Mouse (Mus musculus) hindbrain, postnatal 0 days (tissue): ENCODE results near the gene Hells. TPM values are rescaled to one million over a fixed set of nuclear protein-coding genes. Genes with fewer than 3 reads are reported as not detected.

ENCODE experiments used
- ATAC-seq: fragments of 200-750 bp; cut with Nextera tagmentation; 2 replicates; pipeline ENCODE4 v1.8.0; 2017; ENCODE audit warnings: mild to moderate bottlenecking, moderate TSS enrichment, moderate library complexity
- DNase-seq: peaks from one replicate; pipeline ENCODE4 v3.0.0-alpha.2; 2015; ENCODE audit warnings: low spot score
- H3K27ac ChIP-seq: fragments of 300-500 bp; sonication (generic); 2 replicates; pipeline ENCODE4 v1.5.1; 2014; ENCODE audit warnings: mild to moderate bottlenecking
- H3K27me3 ChIP-seq: fragments of 300-500 bp; sonication (generic); 2 replicates; pipeline ENCODE4 v1.6.1; 2014; ENCODE audit warnings: low read length, mixed read lengths; ENCODE audit not compliant: insufficient read depth
- H3K36me3 ChIP-seq: fragments of 300-500 bp; sonication (generic); 2 replicates; pipeline ENCODE4 v1.6.1; 2014; ENCODE audit warnings: low read length, mixed read lengths; ENCODE audit not compliant: insufficient read depth
- H3K4me1 ChIP-seq: fragments of 300-500 bp; sonication (generic); 2 replicates; pipeline ENCODE4 v1.6.1; 2014; ENCODE audit warnings: antibody characterized with exemption, low read length, mixed read lengths; ENCODE audit not compliant: insufficient read depth
- H3K4me2 ChIP-seq: fragments of 300-500 bp; sonication (generic); 2 replicates; pipeline ENCODE4 v1.6.1; 2014; ENCODE audit warnings: low read depth, mild to moderate bottlenecking, low read length, moderate library complexity, mixed read lengths
- H3K4me3 ChIP-seq: fragments of 300-500 bp; sonication (generic); 2 replicates; pipeline ENCODE4 v1.5.1; 2014; ENCODE audit warnings: low read length
- H3K9ac ChIP-seq: fragments of 300-500 bp; sonication (generic); replicated peaks from 2 replicates; pipeline ENCODE4 v1.6.1; 2014; ENCODE audit warnings: mild to moderate bottlenecking, low read length, moderate library complexity, mixed read lengths
- H3K9me3 ChIP-seq: fragments of 300-500 bp; sonication (generic); 2 replicates; pipeline ENCODE4 v1.6.1; 2016; ENCODE audit warnings: low read length, mixed read lengths
- CTCF ChIP-seq: IDR thresholded peaks from 2 replicates; pipeline ENCODE4 v1.5.1; 2016; ENCODE audit warnings: antibody characterized with exemption, control low read depth, low read depth
- WGBS: fragments of 180-500 bp; shearing (Covaris S2); extraction: QIAGEN DNeasy Blood & Tissue Kit; methylation state at CpG from one replicate; pipeline ENCODE4 v1.1.7; 2014; 5-methylcytosine and 5-hydroxymethylcytosine counted together
- polyA plus RNA-seq: library from polyadenylated mRNA; unstranded; fragments of >200 nt; fragmentation: Nextera tagmentation; extraction: Ambion mirVana; gene quantifications from 2 replicates; pipeline ENCODE4 v1.2.1, GENCODE M21; 2015
- total RNA-seq: library from RNA; depleted of rRNA; stranded (reverse); fragments of >200 nt; gene quantifications from 2 replicates; pipeline ENCODE4 v1.2.3, GENCODE M21; 2014; rRNA removed

Gene Hells
- total RNA-seq (6.4 and 7.8 TPM in 2 replicates), polyA plus RNA-seq (7.0 and 7.2 TPM in 2 replicates)

GRCm38 (mm10) chr19:38930788-38931565, at the start of gene Hells:
Hells (plus strand) TSS chr19:38930915.
- peak within 1 kb of the TSS; percentile 56; the same call in 1 of the 2 replicates for H3K27ac ChIP-seq
- no peaks in the 10 kb centered on the region for H3K4me1 ChIP-seq
- TF ChIP-seq CTCF = no peak
- no peaks in the 10 kb centered on the region for H3K36me3 ChIP-seq
- under 1% methylated on average over 76 of the region's 76 CpGs for WGBS
- peak within 1 kb of the TSS; percentile 82 for H3K4me2 ChIP-seq
- H3K4me3 ChIP-seq = peak within 1 kb of the TSS; percentile 92
- peak; percentile 95 for DNase-seq
- H3K27me3 ChIP-seq = no peaks in the 10 kb centered on the region
- peak within 1 kb of the TSS; percentile 78 for H3K9ac ChIP-seq
- peak; percentile 93 for ATAC-seq
- H3K9me3 ChIP-seq = no peaks in the 10 kb centered on the region

- H3K27me3 ChIP-seq = no peaks in the 10 kb centered on the region
- H3K36me3 ChIP-seq = 0 out of 2 replicates have a peak, but pooled peaks cover 4% of the 10 kb centered on the region
- H3K4me3 ChIP-seq = no peak overlapping the region
- peak overlapping the region; percentile 24; the same call in 1 of the 2 replicates for H3K4me2 ChIP-seq
- peak overlapping the region; percentile 26; the same call in 1 of the 2 replicates for H3K27ac ChIP-seq
- TF ChIP-seq CTCF = peak; percentile 53
- peak; percentile 78; the same call in 1 of the 2 replicates for ATAC-seq
- 51% methylated on average over 12 of the region's 12 CpGs for WGBS
- peak; percentile 85 for DNase-seq
- no peaks in the 10 kb centered on the region for H3K9me3 ChIP-seq
- no peak overlapping the region for H3K9ac ChIP-seq
- H3K4me1 ChIP-seq = no peaks in the 10 kb centered on the region
These were observed 29.3 kb upstream of the Hells start for GRCm38 (mm10) chr19:38901146-38902135.

- H3K27me3 ChIP-seq = no peaks in the 10 kb centered on the region
- no peak overlapping the region for H3K9ac ChIP-seq
- no peak overlapping the region for H3K27ac ChIP-seq
- H3K4me2 ChIP-seq = no peak overlapping the region
- no peaks in the 10 kb centered on the region for H3K9me3 ChIP-seq
- no peak for DNase-seq
- 95% methylated on average over 5 of the region's 5 CpGs for WGBS
- no peak for TF ChIP-seq CTCF
- H3K4me3 ChIP-seq = no peak overlapping the region
- 0 out of 2 replicates have a peak, but pooled peaks cover 4% of the 10 kb centered on the region for H3K36me3 ChIP-seq
- no peak for ATAC-seq
- no peaks in the 10 kb centered on the region for H3K4me1 ChIP-seq
These were observed 28.2 kb upstream of the Hells start for GRCm38 (mm10) chr19:38902501-38902900.

- ATAC-seq (no peak), DNase-seq (no peak)
- Histone ChIP-seq H3K4me3 (no peak overlapping the region), H3K9ac (no peak overlapping the region), H3K27ac (no peak overlapping the region), H3K4me1 (no peaks in the 10 kb centered on the region), H3K27me3 (no peaks in the 10 kb centered on the region), H3K36me3 (peaks cover 29% of the 10 kb centered on the region; the same call in 1 of the 2 replicates), H3K9me3 (no peaks in the 10 kb centered on the region), H3K4me2 (no peak overlapping the region)
- 84% methylated on average over 9 of the region's 9 CpGs for WGBS
- no peak for TF ChIP-seq CTCF
These were observed 16.9 kb upstream of the Hells start for GRCm38 (mm10) chr19:38913786-38914185.

- WGBS = 93% methylated on average over 15 of the region's 15 CpGs
- DNase-seq (no peak), ATAC-seq (no peak)
- no peaks in the 10 kb centered on the region for H3K9me3 ChIP-seq
- no peaks in the 10 kb centered on the region for H3K4me1 ChIP-seq
- no peak overlapping the region for H3K27ac ChIP-seq
- H3K27me3 ChIP-seq = no peaks in the 10 kb centered on the region
- H3K9ac ChIP-seq = no peak overlapping the region
- no peak for TF ChIP-seq CTCF
- H3K36me3 ChIP-seq = peaks cover 32% of the 10 kb centered on the region; the same call in 1 of the 2 replicates
- H3K4me3 ChIP-seq = no peak overlapping the region
- no peak overlapping the region for H3K4me2 ChIP-seq
These were observed 15.8 kb upstream of the Hells start for GRCm38 (mm10) chr19:38914926-38915325.

GRCm38 (mm10) chr19:38915677-38916076, 15.0 kb upstream of the Hells start:
- Histone ChIP-seq H3K4me1 (no peaks in the 10 kb centered on the region), H3K4me3 (no peak overlapping the region), H3K9ac (no peak overlapping the region), H3K27me3 (no peaks in the 10 kb centered on the region), H3K36me3 (peaks cover 38% of the 10 kb centered on the region; the same call in 1 of the 2 replicates), H3K27ac (no peak overlapping the region), H3K4me2 (no peak overlapping the region), H3K9me3 (no peaks in the 10 kb centered on the region)
- TF ChIP-seq CTCF = peak; percentile 82
- 39% methylated on average over 3 of the region's 3 CpGs for WGBS
- DNase-seq (peak; percentile 65), ATAC-seq (no peak)
